Mouse (Mus musculus): Measurements from ENCODE around the gene Mtr.

DNA sequence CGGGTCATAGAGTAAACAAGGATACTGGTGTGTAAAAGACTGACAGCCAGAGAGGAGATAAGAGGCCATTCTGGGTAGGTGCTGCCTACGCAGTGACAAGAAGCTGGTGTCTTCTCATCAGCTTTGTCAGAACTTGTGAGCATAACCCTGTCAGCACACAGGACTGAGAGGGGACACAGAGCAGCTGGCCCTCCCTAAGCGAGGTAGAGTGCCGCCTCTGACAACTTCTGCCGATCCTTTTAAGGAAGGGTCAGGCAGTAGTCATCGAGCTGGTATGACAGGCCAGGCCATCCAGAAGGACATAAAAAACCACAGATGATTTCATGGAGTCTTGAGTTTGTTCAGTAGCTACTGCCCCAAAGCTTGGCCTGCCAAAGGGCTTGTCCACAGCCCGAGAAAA, 124.4 kb downstream of the Mtr start:
- TF ChIP-seq POLR2A (IDR thresholded peaks at IDR 0.05; ENCODE audit: control insufficient read depth, low read depth, low read length) (no peak), CTCF (IDR thresholded peaks at IDR 0.05; ENCODE audit: control insufficient read depth, insufficient read depth, insufficient replicate concordance, low read depth, low read length) (no peak)

Measured in testis, adult 2 months (tissue).